Mouse (Mus musculus): ENCODE data around the gene Cdc14a.
"Not testable (repeated sequence)": the region's sequence is repeated elsewhere in the genome, so short reads cannot be mapped to it uniquely, and the experiment has no call there.

Cdc14a gene

GRCm38 (mm10) chr3:116373196-116373595 lies 50.6 kb downstream of the Cdc14a start:
- no peak for DNase-seq (ENCODE audit: low spot score in 2 of 2)

- DNase-seq (ENCODE audit: low spot score in 2 of 2) = no peak
These were observed 54.9 kb downstream of the Cdc14a start for GRCm38 (mm10) chr3:116368868-116369437.

GRCm38 (mm10) chr3:116366125-116366524 lies 57.7 kb downstream of the Cdc14a start:
- no peak for DNase-seq (ENCODE audit: low spot score in 2 of 2)

- DNase-seq (ENCODE audit: low spot score in 2 of 2) = no peak
These were observed 61.9 kb downstream of the Cdc14a start for GRCm38 (mm10) chr3:116361906-116362305.

- DNase-seq (ENCODE audit: low spot score in 2 of 2) = no peak
These were observed 62.7 kb downstream of the Cdc14a start for GRCm38 (mm10) chr3:116361101-116361500.

GRCm38 (mm10) chr3:116357866-116358265 lies 66.0 kb downstream of the Cdc14a start:
- DNase-seq (ENCODE audit: low spot score in 2 of 2) = no peak

- DNase-seq (ENCODE audit: low spot score in 2 of 2) = no peak
These were observed 66.7 kb downstream of the Cdc14a start for GRCm38 (mm10) chr3:116357180-116357579.

- DNase-seq (ENCODE audit: low spot score in 2 of 2) = no peak
These were observed 68.6 kb downstream of the Cdc14a start for GRCm38 (mm10) chr3:116355026-116355788.

- no peak for DNase-seq (ENCODE audit: low spot score in 2 of 2)
These were observed 71.3 kb downstream of the Cdc14a start for GRCm38 (mm10) chr3:116352486-116352885.

- no peak for DNase-seq (ENCODE audit: low spot score in 2 of 2)
These were observed 73.4 kb downstream of the Cdc14a start for GRCm38 (mm10) chr3:116350389-116350967.

GRCm38 (mm10) chr3:116347571-116347970 lies 76.3 kb downstream of the Cdc14a start:
- DNase-seq (ENCODE audit: low spot score in 2 of 2) = not testable (repeated sequence)

GRCm38 (mm10) chr3:116345245-116345644 lies 78.6 kb downstream of the Cdc14a start:
- no peak for DNase-seq (ENCODE audit: low spot score in 2 of 2)

GRCm38 (mm10) chr3:116342251-116342650 lies 81.6 kb downstream of the Cdc14a start:
- no peak for DNase-seq (ENCODE audit: low spot score in 2 of 2)

GRCm38 (mm10) chr3:116340950-116341624 lies 82.7 kb downstream of the Cdc14a start:
- DNase-seq (ENCODE audit: low spot score in 2 of 2) = peak; percentile 71 to 88

- no peak for DNase-seq (ENCODE audit: low spot score in 2 of 2)
These were observed 83.6 kb downstream of the Cdc14a start for GRCm38 (mm10) chr3:116340281-116340680.

- no peak for DNase-seq (ENCODE audit: low spot score in 2 of 2)
These were observed 85.2 kb downstream of the Cdc14a start for GRCm38 (mm10) chr3:116338616-116339015.

- DNase-seq (ENCODE audit: low spot score in 2 of 2) = no peak
These were observed 86.0 kb downstream of the Cdc14a start for GRCm38 (mm10) chr3:116337840-116338239.

GRCm38 (mm10) chr3:116335036-116335435 lies 88.8 kb downstream of the Cdc14a start:
- DNase-seq (ENCODE audit: low spot score in 2 of 2) = no peak

GRCm38 (mm10) chr3:116333711-116334110 lies 90.1 kb downstream of the Cdc14a start:
- no peak for DNase-seq (ENCODE audit: low spot score in 2 of 2)

- DNase-seq (ENCODE audit: low spot score in 2 of 2) = peak; percentile 32 to 78
These were observed 90.6 kb downstream of the Cdc14a start for GRCm38 (mm10) chr3:116333229-116333628.

- peak; percentile 55 to 74 for DNase-seq (ENCODE audit: low spot score in 2 of 2)
These were observed 91.9 kb downstream of the Cdc14a start for GRCm38 (mm10) chr3:116331811-116332464.

- DNase-seq (ENCODE audit: low spot score in 2 of 2) = no peak
These were observed 93.9 kb downstream of the Cdc14a start for GRCm38 (mm10) chr3:116329976-116330375.
